Mouse (Mus musculus) lung, postnatal 0 days (tissue): ENCODE data around the gene Slc2a3. TPM values are rescaled to one million over a fixed set of nuclear protein-coding genes. Genes with fewer than 3 reads are reported as not detected.
"Not testable (repeated sequence)": the region's sequence is repeated elsewhere in the genome, so short reads cannot be mapped to it uniquely, and the experiment has no call there.

ENCODE experiments used
- ATAC-seq: fragments of 200-750 bp; cut with Nextera tagmentation; 2 replicates; pipeline ENCODE4 v1.8.0; 2017; ENCODE audit warnings: moderate library complexity
- DNase-seq: peaks from one replicate; pipeline ENCODE4 v3.0.0-alpha.2; 2016; ENCODE audit warnings: low spot score
- H3K27ac ChIP-seq: fragments of 300-500 bp; sonication (generic); 2 replicates; pipeline ENCODE4 v1.5.1; 2014; ENCODE audit warnings: antibody characterized with exemption, mild to moderate bottlenecking, low read length, mixed read lengths
- H3K27me3 ChIP-seq: fragments of 300-500 bp; sonication (generic); replicated peaks from 2 replicates; pipeline ENCODE4 v1.6.1; 2014; ENCODE audit warnings: low read length, mixed read lengths; ENCODE audit not compliant: insufficient read depth
- H3K36me3 ChIP-seq: fragments of 300-500 bp; sonication (generic); 2 replicates; pipeline ENCODE4 v1.6.1; 2014; ENCODE audit warnings: low read length, mixed read lengths; ENCODE audit not compliant: insufficient read depth
- H3K4me1 ChIP-seq: fragments of 300-500 bp; sonication (generic); 2 replicates; pipeline ENCODE4 v1.6.1; 2014; ENCODE audit warnings: antibody characterized with exemption, low read depth, low read length, mixed read lengths; ENCODE audit not compliant: insufficient read depth
- H3K4me2 ChIP-seq: fragments of 300-500 bp; sonication (generic); replicated peaks from 2 replicates; pipeline ENCODE4 v1.6.1; 2014; ENCODE audit warnings: low read depth, mild to moderate bottlenecking, low read length, moderate library complexity, mixed read lengths
- H3K4me3 ChIP-seq: fragments of 300-500 bp; sonication (generic); 2 replicates; pipeline ENCODE4 v1.5.1; 2014; ENCODE audit warnings: low read depth, low read length
- H3K9ac ChIP-seq: fragments of 300-500 bp; sonication (generic); replicated peaks from 2 replicates; pipeline ENCODE4 v1.6.1; 2014; ENCODE audit warnings: low read depth, mild to moderate bottlenecking
- H3K9me3 ChIP-seq: fragments of 300-500 bp; sonication (generic); 2 replicates; pipeline ENCODE4 v1.6.1; 2016; ENCODE audit warnings: low read length, mixed read lengths
- CTCF ChIP-seq: IDR thresholded peaks from 2 replicates; pipeline ENCODE4 v1.5.1; 2016; ENCODE audit warnings: antibody characterized with exemption, mild to moderate bottlenecking
- EP300 ChIP-seq: IDR thresholded peaks from 2 replicates; pipeline ENCODE4 v1.6.1; 2016; ENCODE audit warnings: antibody characterized with exemption, mild to moderate bottlenecking, control low read depth
- WGBS: fragments of 180-500 bp; shearing (Covaris S2); extraction: QIAGEN DNeasy Blood & Tissue Kit; methylation state at CpG from one replicate; pipeline ENCODE4 v1.1.7; 2014; 5-methylcytosine and 5-hydroxymethylcytosine counted together
- polyA plus RNA-seq: library from polyadenylated mRNA; unstranded; fragments of >200 nt; fragmentation: Nextera tagmentation; extraction: Ambion mirVana; gene quantifications from 2 replicates; pipeline ENCODE4 v1.2.1, GENCODE M21; 2015

Slc2a3 gene
- polyA plus RNA-seq, 1 experiment from 2014 or later = 3.8 TPM

- peaks cover 9% of the 10 kb centered on the region; the same call in 1 of the 2 replicates for H3K4me1 ChIP-seq
- no peaks in the 10 kb centered on the region for H3K36me3 ChIP-seq
- no peak overlapping the region for H3K4me3 ChIP-seq
- H3K27ac ChIP-seq = no peak overlapping the region
- no peak overlapping the region for H3K4me2 ChIP-seq
- H3K27me3 ChIP-seq = no peaks in the 10 kb centered on the region
- H3K9me3 ChIP-seq = no peaks in the 10 kb centered on the region
- DNase-seq = no peak
- no peak overlapping the region for H3K9ac ChIP-seq
- no peak for ATAC-seq
- TF ChIP-seq CTCF (no peak), EP300 (no peak)
- 66% methylated on average over 5 of the region's 5 CpGs for WGBS
Observed at GRCm38 (mm10) chr6:122768256-122768655, 33.2 kb downstream of the Slc2a3 start.

GRCm38 (mm10) chr6:122767012-122767411 lies 34.4 kb downstream of the Slc2a3 start:
- H3K4me1 ChIP-seq, H3K4me3 ChIP-seq, H3K27me3 ChIP-seq, H3K9ac ChIP-seq, H3K36me3 ChIP-seq, DNase-seq, ATAC-seq, H3K9me3 ChIP-seq, H3K4me2 ChIP-seq, H3K27ac ChIP-seq: not testable (repeated sequence)
- 51% methylated on average over 3 of the region's 3 CpGs for WGBS

- TF ChIP-seq EP300 = no peak
- no peak for TF ChIP-seq CTCF
Observed at GRCm38 (mm10) chr6:122766145-122766968, 35.1 kb downstream of the Slc2a3 start.

GRCm38 (mm10) chr6:122765298-122765956 lies 36.0 kb downstream of the Slc2a3 start:
- Histone ChIP-seq H3K4me1 (peaks cover 9% of the 10 kb centered on the region; the same call in 1 of the 2 replicates), H3K9ac (no peak overlapping the region), H3K27ac (no peak overlapping the region), H3K9me3 (no peaks in the 10 kb centered on the region), H3K36me3 (no peaks in the 10 kb centered on the region), H3K27me3 (no peaks in the 10 kb centered on the region), H3K4me3 (no peak overlapping the region), H3K4me2 (peak overlapping the region; percentile 75)
- no peak for DNase-seq
- WGBS = 17% methylated on average over 9 of the region's 9 CpGs
- no peak for TF ChIP-seq CTCF
- TF ChIP-seq EP300 = no peak
- no peak for ATAC-seq

More at GRCm38 (mm10) chr6:122766145-122766968, 35.1 kb downstream of the Slc2a3 start:
- Histone ChIP-seq H3K36me3 (no peaks in the 10 kb centered on the region), H3K4me2 (no peak overlapping the region), H3K9me3 (no peaks in the 10 kb centered on the region), H3K4me1 (peaks cover 9% of the 10 kb centered on the region; the same call in 1 of the 2 replicates), H3K27ac (no peak overlapping the region), H3K4me3 (no peak overlapping the region), H3K27me3 (no peaks in the 10 kb centered on the region), H3K9ac (no peak overlapping the region)
- whole genome bisulfite sequencing = 23% methylated on average over 5 of the region's 5 CpGs
- ATAC-seq (no peak), DNase-seq (no peak)

GRCm38 (mm10) chr6:122764446-122765297 lies 36.8 kb downstream of the Slc2a3 start:
- Histone ChIP-seq H3K4me2 (peak overlapping the region; percentile 75), H3K9ac (no peak overlapping the region), H3K9me3 (no peaks in the 10 kb centered on the region), H3K4me3 (peak overlapping the region; percentile 31), H3K27me3 (no peaks in the 10 kb centered on the region), H3K27ac (no peak overlapping the region), H3K4me1 (peaks cover 9% of the 10 kb centered on the region; the same call in 1 of the 2 replicates), H3K36me3 (no peaks in the 10 kb centered on the region)
- WGBS = under 1% methylated on average over 55 of the region's 56 CpGs
- ATAC-seq = peak; percentile 67
- TF ChIP-seq EP300 (no peak), CTCF (no peak)
- DNase-seq = peak; percentile 33
